Mouse (Mus musculus) E14TG2a.4 (cell line): ENCODE measurements at regions not wholly inside any gene's neighbourhood (a gene's known extent, or its start where the extent isn't known, plus 50 kb on each side); places are given as distances from the start of the nearest gene placed in this dataset.

Experiments used
- H3K27me3 ChIP-seq: 2 replicates; pipeline ENCODE4 v1.6.1; 2014; ENCODE audit warnings: low read length, control low read depth; ENCODE audit not compliant: insufficient read depth
- H3K36me3 ChIP-seq: 2 replicates; pipeline ENCODE4 v1.6.1; 2014; ENCODE audit warnings: low read length, control low read depth; ENCODE audit not compliant: insufficient read depth
- H3K4me1 ChIP-seq: replicated peaks from 2 replicates; pipeline ENCODE4 v1.6.1; 2014; ENCODE audit warnings: low read depth, low read length, control low read depth
- H3K4me3 ChIP-seq: replicated peaks from 2 replicates; pipeline ENCODE4 v1.5.1; 2014; ENCODE audit warnings: mild to moderate bottlenecking, low read length
- H3K9me3 ChIP-seq: 2 replicates; pipeline ENCODE4 v1.6.1; 2014; ENCODE audit warnings: low read length, control low read depth
- CTCF ChIP-seq: conservative IDR thresholded peaks from 2 replicates; pipeline ENCODE4 v1.5.1; 2014; ENCODE audit warnings: low read length
- NANOG ChIP-seq: IDR thresholded peaks from 2 replicates; pipeline ENCODE4 v1.6.1; 2014; ENCODE audit warnings: borderline replicate concordance, low read length, mixed read lengths
- POU5F1 ChIP-seq: IDR thresholded peaks from 2 replicates; pipeline ENCODE4 v1.6.1; 2014; ENCODE audit warnings: low read length, borderline replicate concordance

- peaks cover 14% of the 10 kb centered on the region for H3K4me1 ChIP-seq
- no peak overlapping the region for H3K4me3 ChIP-seq
- no peaks in the 10 kb centered on the region for H3K9me3 ChIP-seq
- no peaks in the 10 kb centered on the region for H3K27me3 ChIP-seq
- no peaks in the 10 kb centered on the region for H3K36me3 ChIP-seq
- no peak for TF ChIP-seq POU5F1
- no peak; the same call in 1 of the 2 replicates for TF ChIP-seq NANOG
- TF ChIP-seq CTCF: no peak
Observed at GRCm38 (mm10) chr9:87510683-87511082, 220.4 kb downstream of the Tbx18 start.

GRCm38 (mm10) chr9:87504673-87505385, 226.2 kb downstream of the Tbx18 start:
- H3K4me3 ChIP-seq: no peak overlapping the region
- H3K4me1 ChIP-seq: no peaks in the 10 kb centered on the region
- H3K36me3 ChIP-seq: no peaks in the 10 kb centered on the region
- TF ChIP-seq CTCF (no peak), POU5F1 (no peak), NANOG (no peak)
- H3K27me3 ChIP-seq: no peaks in the 10 kb centered on the region
- H3K9me3 ChIP-seq: peaks cover 5% of the 10 kb centered on the region; the same call in 1 of the 2 replicates

- no peak for TF ChIP-seq CTCF
- no peaks in the 10 kb centered on the region for H3K4me1 ChIP-seq
- H3K27me3 ChIP-seq: no peaks in the 10 kb centered on the region
- H3K4me3 ChIP-seq: no peak overlapping the region
- no peaks in the 10 kb centered on the region for H3K9me3 ChIP-seq
- H3K36me3 ChIP-seq: no peaks in the 10 kb centered on the region
Observed at GRCm38 (mm10) chr9:87464141-87464540, 208.8 kb upstream of the Cep162 start.

GRCm38 (mm10) chr9:87453261-87453660, 197.9 kb upstream of the Cep162 start:
- Histone ChIP-seq H3K4me1 (no peaks in the 10 kb centered on the region), H3K27me3 (no peaks in the 10 kb centered on the region), H3K9me3 (no peaks in the 10 kb centered on the region), H3K4me3 (no peak overlapping the region), H3K36me3 (no peaks in the 10 kb centered on the region)
- TF ChIP-seq CTCF (no peak), POU5F1 (no peak), NANOG (no peak)

- Histone ChIP-seq H3K4me3 (no peak overlapping the region), H3K9me3 (no peaks in the 10 kb centered on the region), H3K27me3 (no peaks in the 10 kb centered on the region), H3K36me3 (no peaks in the 10 kb centered on the region), H3K4me1 (no peaks in the 10 kb centered on the region)
- TF ChIP-seq NANOG: no peak
- no peak for TF ChIP-seq CTCF
- TF ChIP-seq POU5F1: no peak
Observed at GRCm38 (mm10) chr9:87452571-87452970, 197.2 kb upstream of the Cep162 start.

GRCm38 (mm10) chr9:87443467-87444235, 188.3 kb upstream of the Cep162 start:
- TF ChIP-seq POU5F1 (no peak), NANOG (no peak)
- no peaks in the 10 kb centered on the region for H3K36me3 ChIP-seq
- no peaks in the 10 kb centered on the region for H3K4me1 ChIP-seq
- H3K27me3 ChIP-seq: no peaks in the 10 kb centered on the region
- no peak overlapping the region for H3K4me3 ChIP-seq
- no peaks in the 10 kb centered on the region for H3K9me3 ChIP-seq

- Histone ChIP-seq H3K4me1 (no peaks in the 10 kb centered on the region), H3K9me3 (no peaks in the 10 kb centered on the region), H3K36me3 (no peaks in the 10 kb centered on the region), H3K4me3 (no peak overlapping the region), H3K27me3 (no peaks in the 10 kb centered on the region)
- TF ChIP-seq CTCF (no peak), POU5F1 (no peak), NANOG (no peak)
Observed at GRCm38 (mm10) chr9:87432072-87432471, 176.7 kb upstream of the Cep162 start.

- TF ChIP-seq CTCF (no peak), POU5F1 (no peak), NANOG (no peak)
- Histone ChIP-seq H3K4me3 (no peak overlapping the region), H3K9me3 (no peaks in the 10 kb centered on the region), H3K4me1 (no peaks in the 10 kb centered on the region), H3K36me3 (no peaks in the 10 kb centered on the region), H3K27me3 (0 out of 2 replicates have a peak, but pooled peaks cover 2% of the 10 kb centered on the region)
Observed at GRCm38 (mm10) chr9:87431523-87431922, 176.2 kb upstream of the Cep162 start.
